Mouse (Mus musculus) hindbrain, embryonic 13.5 days (tissue): Measurements from ENCODE around the gene Tmem200a. TPM values are rescaled to one million over a fixed set of nuclear protein-coding genes. Genes with fewer than 3 reads are reported as not detected.

Experiments used
- polyA plus RNA-seq: library from polyadenylated mRNA; unstranded; fragments of >200 nt; fragmentation: Nextera tagmentation; extraction: Ambion mirVana; gene quantifications from 2 replicates; pipeline ENCODE4 v1.2.1, GENCODE M21; 2015

The Tmem200a gene
- polyA plus RNA-seq, 1 experiment from 2014 or later = 25.4 TPM

Other genes with a start within 250 kb of the Tmem200a start
- 1.8 and 2.7 TPM in 2 replicates for gene Gm9767, start 797 bp downstream of the Tmem200a start, polyA plus RNA-seq
- gene Samd3, start 150.7 kb upstream of the Tmem200a start, polyA plus RNA-seq = 0.10 TPM in 1 of 2 replicates, not detected in the other